Mouse (Mus musculus) bone marrow macrophage, adult 2 months (primary cell): ENCODE measurements around the gene Shroom4.

ENCODE experiments used
- CTCF ChIP-seq: IDR thresholded peaks from 2 replicates; pipeline ENCODE4 v1.5.1; 2012; ENCODE audit warnings: low read depth, mild to moderate bottlenecking, low read length, moderate library complexity
- POLR2A ChIP-seq: IDR thresholded peaks from 2 replicates; pipeline ENCODE4 v1.6.1; 2012; ENCODE audit warnings: mild to moderate bottlenecking, low read depth, low read length, borderline replicate concordance

DNA sequence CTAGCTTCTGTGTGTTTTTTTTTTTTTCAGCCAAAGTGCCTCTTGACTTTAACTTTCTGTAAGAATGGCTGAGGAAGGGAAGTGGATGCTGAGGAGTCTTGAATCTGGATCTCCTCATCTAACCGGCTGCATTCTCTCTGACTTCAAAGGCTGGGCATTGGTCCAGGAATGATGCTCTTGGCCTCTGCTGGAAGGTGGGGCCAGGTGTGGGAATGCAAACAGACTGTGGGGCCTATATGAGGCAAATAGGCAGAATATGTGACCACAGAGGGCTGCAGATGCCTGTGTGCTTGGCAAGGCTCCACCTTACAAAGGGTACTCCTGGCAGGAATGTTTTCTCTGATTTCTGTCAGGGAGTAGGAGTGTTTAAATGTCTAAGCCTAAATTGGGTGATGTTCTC, 46.8 kb downstream of the Shroom4 start:
- TF ChIP-seq CTCF (no peak), POLR2A (no peak)
